Mouse (Mus musculus) lung, adult 2 months (tissue): ENCODE results near the gene Hspb1.

Experiments
- CTCF ChIP-seq: fragments of 200-500 bp; IDR thresholded peaks from 2 replicates; pipeline ENCODE4 v1.5.1; 2011; ENCODE audit warnings: mild to moderate bottlenecking, low read length, control low read depth; ENCODE audit not compliant: insufficient read depth
- POLR2A ChIP-seq: fragments of 200-500 bp; IDR thresholded peaks from 2 replicates; pipeline ENCODE4 v1.6.1; 2011; ENCODE audit warnings: low read depth, mild to moderate bottlenecking, control low read depth, low read length, borderline replicate concordance; ENCODE audit errors: extremely low read depth

GRCm38 (mm10) chr5:135909646-135910045 lies 21.9 kb downstream of the Hspb1 start:
- TF ChIP-seq CTCF (no peak), POLR2A (no peak)
